ENCODE assay signal across 10 mouse cellular contexts in genomic region chr4:151006945-151007344, GRCm38 (mm10). TPM values are rescaled to one million over a fixed set of nuclear protein-coding genes. Genes with fewer than 3 reads are reported as not detected.
DNase-seq lines count a peak whose midpoint lies in the region; ATAC-seq and TF ChIP-seq lines count a peak whose summit lies in the region.
"Had no signal": no experiment of that assay in that cellular context is flagged by ENCODE, and none has a peak within 500 bp of the region (broad histone marks: within the 10 kb centered on the region; RNA-seq: fewer than 3 reads in every experiment).

No protein-coding gene starts in this region.

- no peak for TF ChIP-seq POLR2A in olfactory bulb, adult 2 months (IDR thresholded peaks at IDR 0.05; ENCODE audit: insufficient read depth, low read depth, low read length)

- H3K4me3 ChIP-seq in heart, embryonic 11.5 days (ENCODE audit: low read depth, low read length) = no peak overlapping the region
- no peak overlapping the region for H3K4me3 ChIP-seq in embryonic facial prominence, embryonic 14.5 days (ENCODE audit: low read depth, low read length)
- no peak overlapping the region for H3K4me3 ChIP-seq in olfactory bulb, adult 2 months (ENCODE audit: insufficient read depth, low read depth, low read length)
- H3K4me3 ChIP-seq: midbrain, embryonic 12.5 days had no signal

- peak; percentile 17 to 58 for DNase-seq in heart, postnatal 10 days
- peak; percentile 48 to 54 for DNase-seq in B cell, adult 2 months
- peak; percentile 72 for DNase-seq in R1 (ENCODE audit: low read depth, low spot score)
- DNase-seq in embryonic facial prominence, embryonic 14.5 days (ENCODE audit: low spot score) = peak; percentile 12
- peak; percentile 19 to 20 for DNase-seq in left cerebral cortex, postnatal 25 days (ENCODE audit: low spot score in 2 of 2)
- DNase-seq in urinary bladder, postnatal 10 days (ENCODE audit: low spot score) = no peak

- no peak for ATAC-seq in heart, embryonic 11.5 days (replicated peaks; ENCODE audit: insufficient number of reproducible peaks, low FRiP score, low TSS enrichment)
- ATAC-seq in embryonic facial prominence, embryonic 14.5 days (ENCODE audit: low read depth) = no peak

- no peaks in the 10 kb centered on the region for H3K27me3 ChIP-seq in heart, embryonic 11.5 days (ENCODE audit: control insufficient read depth, insufficient read depth, low read length)
- H3K27me3 ChIP-seq in embryonic facial prominence, embryonic 14.5 days (replicated peaks; ENCODE audit: control insufficient read depth, insufficient read depth, low read length) = no peaks in the 10 kb centered on the region
- H3K27me3 ChIP-seq: midbrain, embryonic 12.5 days had no signal

- no peak overlapping the region for H3K9ac ChIP-seq in heart, embryonic 11.5 days (ENCODE audit: low read depth, low read length)
- no peak overlapping the region for H3K9ac ChIP-seq in embryonic facial prominence, embryonic 14.5 days (ENCODE audit: low read depth, low read length)
- H3K9ac ChIP-seq: midbrain, embryonic 12.5 days had no signal

- peaks cover 3% of the 10 kb centered on the region; the same call in 1 of the 2 replicates for H3K36me3 ChIP-seq in heart, embryonic 11.5 days (ENCODE audit: control insufficient read depth, insufficient read depth, low read length)
- peaks cover 8% of the 10 kb centered on the region; the same call in 1 of the 2 replicates for H3K36me3 ChIP-seq in embryonic facial prominence, embryonic 14.5 days (ENCODE audit: control insufficient read depth, insufficient read depth, low read length)

- no peak overlapping the region for H3K27ac ChIP-seq in heart, embryonic 11.5 days (ENCODE audit: low read depth, low read length)
- H3K27ac ChIP-seq in embryonic facial prominence, embryonic 14.5 days (replicated peaks; ENCODE audit: low read depth, low read length) = no peak overlapping the region
- no peak overlapping the region for H3K27ac ChIP-seq in olfactory bulb, adult 2 months (ENCODE audit: insufficient read depth, low read depth, low read length)
- H3K27ac ChIP-seq: midbrain, embryonic 12.5 days had no signal

- H3K4me1 ChIP-seq in heart, embryonic 11.5 days (ENCODE audit: control insufficient read depth, insufficient read depth, low read length) = no peaks in the 10 kb centered on the region
- no peaks in the 10 kb centered on the region for H3K4me1 ChIP-seq in embryonic facial prominence, embryonic 14.5 days (ENCODE audit: control insufficient read depth, insufficient read depth, low read length)
- H3K4me1 ChIP-seq in olfactory bulb, adult 2 months (ENCODE audit: control insufficient read depth, insufficient read depth, low read length) = no peaks in the 10 kb centered on the region
- H3K4me1 ChIP-seq: midbrain, embryonic 12.5 days had no signal

- TF ChIP-seq CTCF in olfactory bulb, adult 2 months (IDR thresholded peaks at IDR 0.05; ENCODE audit: insufficient read depth, low read depth, low read length) = peak; percentile 34; the same call in 1 of the 2 replicates

- 50% methylated on average over 6 of the region's 6 CpGs for WGBS in heart, embryonic 11.5 days (ENCODE audit: insufficient replicate concordance)
- WGBS in embryonic facial prominence, embryonic 14.5 days = 52% methylated on average over 6 of the region's 6 CpGs
- WGBS in olfactory bulb, adult 2 months = 51% methylated on average over 6 of the region's 6 CpGs

- intact Hi-C loops in heart, postnatal 10 days (cut with DNase I) = no loop called here
- intact Hi-C loops in left cerebral cortex, postnatal 25 days (cut with DNase I) = no loop called here

- H3K9me3 ChIP-seq in heart, embryonic 11.5 days (replicated peaks; ENCODE audit: control insufficient read depth, low read length) = no peaks in the 10 kb centered on the region
- H3K9me3 ChIP-seq in embryonic facial prominence, embryonic 14.5 days (ENCODE audit: control insufficient read depth, low read length) = no peaks in the 10 kb centered on the region
- H3K9me3 ChIP-seq: midbrain, embryonic 12.5 days had no signal

- no peak overlapping the region for H3K4me2 ChIP-seq in heart, embryonic 11.5 days
- no peak overlapping the region for H3K4me2 ChIP-seq in embryonic facial prominence, embryonic 14.5 days (ENCODE audit: low read depth, low read length)
- H3K4me2 ChIP-seq: midbrain, embryonic 12.5 days had no signal

RNA-seq across cellular contexts. Expression of gene Uts2, which starts 10.0 kb away (rescaled TPM):
- total RNA-seq in heart, postnatal 10 days (2021) = not detected
- polyA plus RNA-seq in heart, embryonic 11.5 days (2014; fragmentation: Nextera tagmentation; extraction: Ambion mirVana) = not detected in 2 replicates
- polyA plus RNA-seq in embryonic facial prominence, embryonic 14.5 days (2014; fragmentation: Nextera tagmentation; extraction: Ambion mirVana) = not detected in 2 replicates
- total RNA-seq in left cerebral cortex, postnatal 25 days (2021) = not detected
- polyA plus RNA-seq in olfactory bulb, adult 2 months (2012; ENCODE audit: insufficient read depth, insufficient read length, low replicate concordance, missing spikeins) = not detected in 2 replicates
- polyA plus RNA-seq: frontal cortex, adult 2 months; midbrain, embryonic 12.5 days had no signal

RNA-seq across cellular contexts. Expression of gene Per3, which starts 37.5 kb away (rescaled TPM):
- 10 to 100 TPM; 16.2 TPM for total RNA-seq in heart, postnatal 10 days (2021)
- polyA plus RNA-seq in heart, embryonic 11.5 days (2014; fragmentation: Nextera tagmentation; extraction: Ambion mirVana) = 6.6 and 6.7 TPM in 2 replicates
- polyA plus RNA-seq in embryonic facial prominence, embryonic 14.5 days (2014; fragmentation: Nextera tagmentation; extraction: Ambion mirVana) = 6.0 and 6.7 TPM in 2 replicates
- 10 to 100 TPM; 19.0 to 29.8 TPM for total RNA-seq in left cerebral cortex, postnatal 25 days (2021)
- not detected in 2 replicates for polyA plus RNA-seq in olfactory bulb, adult 2 months (2012; ENCODE audit: insufficient read depth, insufficient read length, low replicate concordance, missing spikeins)

RNA-seq across cellular contexts. Expression of gene Vamp3, which starts 50.8 kb away (rescaled TPM):
- total RNA-seq in heart, postnatal 10 days (2021) = 10 to 100 TPM; 79.9 to 84.5 TPM
- polyA plus RNA-seq in heart, embryonic 11.5 days (2014; fragmentation: Nextera tagmentation; extraction: Ambion mirVana) = 88.5 and 102 TPM in 2 replicates
- polyA plus RNA-seq in embryonic facial prominence, embryonic 14.5 days (2014; fragmentation: Nextera tagmentation; extraction: Ambion mirVana) = 51.7 and 54.5 TPM in 2 replicates
- 10 to 100 TPM; 31.9 to 34.7 TPM for total RNA-seq in left cerebral cortex, postnatal 25 days (2021)
- polyA plus RNA-seq in olfactory bulb, adult 2 months (2012; ENCODE audit: insufficient read depth, insufficient read length, low replicate concordance, missing spikeins) = not detected in 2 replicates
